Mouse (Mus musculus) brown adipose tissue, adult 24 weeks (tissue): Measurements from ENCODE around the gene Slc38a9. TPM values are rescaled to one million over a fixed set of nuclear protein-coding genes. Genes with fewer than 3 reads are reported as not detected.
A peak's percentile ranks its signal among the peaks of the same experiment; 100 is the strongest.

ENCODE experiments used
- H3K27ac ChIP-seq: fragments of 200-500 bp; replicated peaks from 2 replicates; pipeline ENCODE4 v1.5.1; 2012; ENCODE audit warnings: low read depth, mild to moderate bottlenecking, low read length
- H3K4me1 ChIP-seq: fragments of 200-500 bp; 2 replicates; pipeline ENCODE4 v1.6.1; 2012; ENCODE audit warnings: low read length, mixed read lengths; ENCODE audit not compliant: control insufficient read depth, insufficient read depth, insufficient read length
- H3K4me3 ChIP-seq: fragments of 200-500 bp; 2 replicates; pipeline ENCODE4 v1.5.1; 2012; ENCODE audit warnings: low read depth, mild to moderate bottlenecking, low read length, moderate library complexity; ENCODE audit not compliant: insufficient read depth
- polyA plus RNA-seq: library from polyadenylated mRNA; stranded (reverse); fragments of >200 nt; gene quantifications from 2 replicates; pipeline ENCODE4 v1.2.4, GENCODE M21; 2012; ENCODE audit not compliant: missing spikeins, insufficient read depth, insufficient read length

Gene Slc38a9
- polyA plus RNA-seq, 1 experiment: 6.3 TPM

- peaks cover 27% of the 10 kb centered on the region for H3K4me1 ChIP-seq
- no peak overlapping the region for H3K27ac ChIP-seq
- no peak overlapping the region for H3K4me3 ChIP-seq
Measured at GRCm38 (mm10) chr13:112747808-112748430, 87.4 kb downstream of the Slc38a9 start.

- Histone ChIP-seq H3K4me1 (peaks cover 36% of the 10 kb centered on the region), H3K4me3 (no peak overlapping the region), H3K27ac (no peak overlapping the region)
Measured at GRCm38 (mm10) chr13:112748808-112749510, 88.4 kb downstream of the Slc38a9 start.

- Histone ChIP-seq H3K4me1 (peaks cover 37% of the 10 kb centered on the region), H3K4me3 (no peak overlapping the region), H3K27ac (peak overlapping the region; percentile 33; the same call in 1 of the 2 replicates)
Measured at GRCm38 (mm10) chr13:112749881-112750280, 89.3 kb downstream of the Slc38a9 start.

GRCm38 (mm10) chr13:112751454-112752308 is 91.1 kb downstream of the Slc38a9 start:
- Histone ChIP-seq H3K27ac (peak overlapping the region; percentile 99), H3K4me3 (peak overlapping the region; percentile 19; the same call in 1 of the 2 replicates), H3K4me1 (peaks cover 36% of the 10 kb centered on the region)

GRCm38 (mm10) chr13:112752309-112752975 is 91.9 kb downstream of the Slc38a9 start:
- peaks cover 36% of the 10 kb centered on the region for H3K4me1 ChIP-seq
- no peak overlapping the region for H3K4me3 ChIP-seq
- peak overlapping the region; percentile 99 for H3K27ac ChIP-seq

- Histone ChIP-seq H3K27ac (peak overlapping the region; percentile 98), H3K4me1 (peaks cover 36% of the 10 kb centered on the region)
Measured at GRCm38 (mm10) chr13:112753522-112753921, 93.0 kb downstream of the Slc38a9 start.

GRCm38 (mm10) chr13:112754871-112755270 is 94.3 kb downstream of the Slc38a9 start:
- Histone ChIP-seq H3K27ac (0 out of 2 replicates have a peak overlapping the region, but pooled peaks have one; percentile 51), H3K4me3 (no peak overlapping the region), H3K4me1 (peaks cover 29% of the 10 kb centered on the region)

More at GRCm38 (mm10) chr13:112753522-112753921, 93.0 kb downstream of the Slc38a9 start:
- no peak overlapping the region for H3K4me3 ChIP-seq

GRCm38 (mm10) chr13:112755507-112756010 is 95.0 kb downstream of the Slc38a9 start:
- no peak overlapping the region for H3K4me3 ChIP-seq
- H3K27ac ChIP-seq: peak overlapping the region; percentile 51
- peaks cover 30% of the 10 kb centered on the region for H3K4me1 ChIP-seq

- Histone ChIP-seq H3K27ac (peak overlapping the region; percentile 49), H3K4me1 (peaks cover 32% of the 10 kb centered on the region), H3K4me3 (no peak overlapping the region)
Measured at GRCm38 (mm10) chr13:112757395-112757794, 96.8 kb downstream of the Slc38a9 start.

GRCm38 (mm10) chr13:112758546-112759090 is 98.1 kb downstream of the Slc38a9 start:
- H3K4me3 ChIP-seq: no peak overlapping the region
- H3K27ac ChIP-seq: no peak overlapping the region
- peaks cover 29% of the 10 kb centered on the region for H3K4me1 ChIP-seq

GRCm38 (mm10) chr13:112759364-112759763 is 98.8 kb downstream of the Slc38a9 start:
- Histone ChIP-seq H3K4me3 (no peak overlapping the region), H3K27ac (no peak overlapping the region), H3K4me1 (peaks cover 30% of the 10 kb centered on the region)

- Histone ChIP-seq H3K27ac (peak overlapping the region; percentile 69), H3K4me1 (peaks cover 31% of the 10 kb centered on the region), H3K4me3 (no peak overlapping the region)
Measured at GRCm38 (mm10) chr13:112759777-112760537, 99.4 kb downstream of the Slc38a9 start.

GRCm38 (mm10) chr13:112760538-112760881 is 100.0 kb downstream of the Slc38a9 start:
- peak overlapping the region; percentile 70 for H3K27ac ChIP-seq
- H3K4me1 ChIP-seq: peaks cover 29% of the 10 kb centered on the region
- H3K4me3 ChIP-seq: no peak overlapping the region

- peak overlapping the region; percentile 53 for H3K27ac ChIP-seq
- peaks cover 33% of the 10 kb centered on the region for H3K4me1 ChIP-seq
- no peak overlapping the region for H3K4me3 ChIP-seq
Measured at GRCm38 (mm10) chr13:112761787-112762186, 101.2 kb downstream of the Slc38a9 start.
